ENCODE assay signal across 9 mouse cellular contexts in genomic region chr7:115568821-115569240, GRCm38 (mm10).
DNase-seq lines count a peak whose midpoint lies in the region; ATAC-seq and TF ChIP-seq lines count a peak whose summit lies in the region.
"Had no signal": no experiment of that assay in that cellular context is flagged by ENCODE, and none has a peak within 500 bp of the region (broad histone marks: within the 10 kb centered on the region; RNA-seq: fewer than 3 reads in every experiment).

No protein-coding gene starts in this region.

- peaks cover 39% of the 10 kb centered on the region for H3K4me1 ChIP-seq in forebrain, embryonic 13.5 days
- H3K4me1 ChIP-seq in hindbrain, embryonic 14.5 days (replicated peaks; ENCODE audit: control insufficient read depth, insufficient read depth, low read length), result peaks cover 27% of the 10 kb centered on the region
- H3K4me1 ChIP-seq in neural tube, embryonic 15.5 days, result peaks cover 31% of the 10 kb centered on the region

- ATAC-seq in forebrain, embryonic 13.5 days, result peak; percentile 91
- peak; percentile 73; the same call in 1 of the 2 replicates for ATAC-seq in hindbrain, embryonic 14.5 days (ENCODE audit: low FRiP score)
- ATAC-seq in neural tube, embryonic 15.5 days (ENCODE audit: low FRiP score), result peak; percentile 83; the same call in 1 of the 2 replicates

- H3K27me3 ChIP-seq in forebrain, embryonic 13.5 days, result no peaks in the 10 kb centered on the region
- no peaks in the 10 kb centered on the region for H3K27me3 ChIP-seq in hindbrain, embryonic 14.5 days (ENCODE audit: control insufficient read depth, insufficient read depth, low read length)
- H3K27me3 ChIP-seq in neural tube, embryonic 15.5 days (replicated peaks), result peaks cover 5% of the 10 kb centered on the region; the same call in 1 of the 2 replicates

- DNase-seq in left cerebral cortex, adult 2 months (ENCODE audit: extremely low spot score in 1 of 2, low spot score in 2 of 2), result no peak
- DNase-seq in left cerebral cortex, adult 11 months (ENCODE audit: low spot score), result no peak
- peak; percentile 30 for DNase-seq in hindbrain, embryonic 14.5 days (ENCODE audit: low spot score)
- DNase-seq in left cerebral cortex, adult 9 months (ENCODE audit: low spot score in 2 of 2), result no peak
- DNase-seq in lung, postnatal 14 days, result no peak
- no peak for DNase-seq in left cerebral cortex, adult 18-20 months (ENCODE audit: low spot score in 2 of 2)

- peak overlapping the region; percentile 45; the same call in 1 of the 2 replicates for H3K9ac ChIP-seq in forebrain, embryonic 13.5 days
- 0 out of 2 replicates have a peak overlapping the region, but pooled peaks have one; percentile 19 for H3K9ac ChIP-seq in hindbrain, embryonic 14.5 days
- H3K9ac ChIP-seq in neural tube, embryonic 15.5 days (replicated peaks), result peak overlapping the region; percentile 34; the same call in 1 of the 2 replicates

- peak overlapping the region; percentile 56 for H3K4me2 ChIP-seq in forebrain, embryonic 13.5 days
- H3K4me2 ChIP-seq in hindbrain, embryonic 14.5 days (replicated peaks), result peak overlapping the region; percentile 41
- peak overlapping the region; percentile 56 for H3K4me2 ChIP-seq in neural tube, embryonic 15.5 days

- no peak for TF ChIP-seq CTCF in left cerebral cortex, adult 2 months (IDR thresholded peaks at IDR 0.05)

- peak overlapping the region; percentile 5; the same call in 1 of the 2 replicates for H3K4me3 ChIP-seq in left cerebral cortex, adult 2 months
- H3K4me3 ChIP-seq in forebrain, embryonic 13.5 days, result peak overlapping the region; percentile 20
- H3K4me3 ChIP-seq in hindbrain, embryonic 14.5 days (replicated peaks; ENCODE audit: low read length), result peak overlapping the region; percentile 2; the same call in 1 of the 2 replicates
- peak overlapping the region; percentile 22 for H3K4me3 ChIP-seq in neural tube, embryonic 15.5 days (replicated peaks)

- intact Hi-C loops in left cerebral cortex, adult 2 months (cut with DNase I), result no loop called here

- H3K9me3 ChIP-seq in forebrain, embryonic 13.5 days (replicated peaks), result no peaks in the 10 kb centered on the region
- H3K9me3 ChIP-seq in hindbrain, embryonic 14.5 days (ENCODE audit: control insufficient read depth, low read length), result no peaks in the 10 kb centered on the region
- H3K9me3 ChIP-seq in neural tube, embryonic 15.5 days (replicated peaks), result no peaks in the 10 kb centered on the region

- no peak overlapping the region for H3K27ac ChIP-seq in left cerebral cortex, adult 2 months
- peak overlapping the region; percentile 64 for H3K27ac ChIP-seq in forebrain, embryonic 13.5 days
- H3K27ac ChIP-seq in hindbrain, embryonic 14.5 days, result no peak overlapping the region
- peak overlapping the region; percentile 51; the same call in 1 of the 2 replicates for H3K27ac ChIP-seq in neural tube, embryonic 15.5 days (replicated peaks)
- H3K27ac ChIP-seq: macrophage had no signal

- 3% methylated on average over 9 of the region's 9 CpGs for WGBS in forebrain, embryonic 13.5 days
- 7% methylated on average over 9 of the region's 9 CpGs for WGBS in hindbrain, embryonic 14.5 days
- WGBS in neural tube, embryonic 15.5 days, result 4% methylated on average over 9 of the region's 9 CpGs

- H3K36me3 ChIP-seq in forebrain, embryonic 13.5 days (ENCODE audit: poor library complexity, severe bottlenecking), result no peaks in the 10 kb centered on the region
- no peaks in the 10 kb centered on the region for H3K36me3 ChIP-seq in hindbrain, embryonic 14.5 days (replicated peaks; ENCODE audit: control insufficient read depth, insufficient read depth)
- no peaks in the 10 kb centered on the region for H3K36me3 ChIP-seq in neural tube, embryonic 15.5 days

Comparison
In these comparisons a context has a peak if more than half of its experiments do, and no peak if none do; other contexts are left out.
1. H3K27ac ChIP-seq: peak in forebrain, embryonic 13.5 days (single experiment) and neural tube, embryonic 15.5 days (single experiment); none in left cerebral cortex, adult 2 months (single experiment) and hindbrain, embryonic 14.5 days (single experiment).
2. Peak in every context shown above with its lines, with median percentiles within 50 percentile points of each other: H3K4me3 ChIP-seq, ATAC-seq, H3K4me2 ChIP-seq and H3K9ac ChIP-seq.